ENCODE assay signal across 8 mouse cellular contexts in genomic region chr6:115134501-115135331, GRCm38 (mm10). TPM values are rescaled to one million over a fixed set of nuclear protein-coding genes. Genes with fewer than 3 reads are reported as not detected.
DNase-seq lines count a peak whose midpoint lies in the region; ATAC-seq and TF ChIP-seq lines count a peak whose summit lies in the region.

Syn2 (plus strand) TSS chr6:115134902.

- peak; percentile 52 for ATAC-seq in activated CD4-positive, CD25-positive, alpha-beta regulatory T cell, adult 4 months
- ATAC-seq in hindbrain, embryonic 14.5 days (ENCODE audit: low FRiP score): peak; percentile 96

- under 1% methylated on average over 63 of the region's 75 CpGs for WGBS in hindbrain, embryonic 14.5 days

- H3K27ac ChIP-seq in gastrocnemius, adult 2 months: no peak within 1 kb of the TSS
- peak within 1 kb of the TSS; percentile 45; the same call in 1 of the 2 replicates for H3K27ac ChIP-seq in hindbrain, embryonic 14.5 days

- DNase-seq in cerebellum, postnatal 36 days: peak; percentile 94 to 96
- DNase-seq in gastrocnemius, adult 2 months: peak; percentile 78
- DNase-seq in hindbrain, embryonic 14.5 days (ENCODE audit: low spot score): peak; percentile 90
- peak; percentile 94 to 95 for DNase-seq in layer of hippocampus, postnatal 36 days
- DNase-seq in lung, postnatal 10 days: peak; percentile 83
- peak; percentile 91 for DNase-seq in retina, postnatal 1 day
- peak; percentile 80 to 81 for DNase-seq in thymus, postnatal 36 days

- H3K4me1 ChIP-seq in hindbrain, embryonic 14.5 days (replicated peaks; ENCODE audit: control insufficient read depth, insufficient read depth, low read length): 0 out of 2 replicates have a peak, but pooled peaks cover 4% of the 10 kb centered on the region

- peak within 1 kb of the TSS; percentile 58 for H3K4me2 ChIP-seq in hindbrain, embryonic 14.5 days (replicated peaks)

- H3K36me3 ChIP-seq in hindbrain, embryonic 14.5 days (replicated peaks; ENCODE audit: control insufficient read depth, insufficient read depth): no peaks in the 10 kb centered on the region

- peak within 1 kb of the TSS; percentile 73 for H3K4me3 ChIP-seq in gastrocnemius, adult 2 months
- peak within 1 kb of the TSS; percentile 67 for H3K4me3 ChIP-seq in hindbrain, embryonic 14.5 days (replicated peaks; ENCODE audit: low read length)

- no peaks in the 10 kb centered on the region for H3K9me3 ChIP-seq in hindbrain, embryonic 14.5 days (ENCODE audit: control insufficient read depth, low read length)

- TF ChIP-seq CTCF in gastrocnemius, adult 2 months (IDR thresholded peaks at IDR 0.05): no peak

- H3K9ac ChIP-seq in hindbrain, embryonic 14.5 days: peak within 1 kb of the TSS; percentile 81

- intact Hi-C loops in gastrocnemius, adult 2 months (cut with DNase I): no loop called here

- no peaks in the 10 kb centered on the region for H3K27me3 ChIP-seq in hindbrain, embryonic 14.5 days (ENCODE audit: control insufficient read depth, insufficient read depth, low read length)

RNA-seq across cellular contexts. Expression of gene Syn2, which starts in this region (rescaled TPM):
- not detected for polyA plus RNA-seq in activated CD4-positive, CD25-positive, alpha-beta regulatory T cell, adult 4 months (2017; shearing (Covaris generic))
- total RNA-seq in gastrocnemius, adult 2 months (2021): 1 to 10 TPM in 1 of 2 experiments, under 1 TPM in 1; 0.87 to 1.5 TPM
- polyA plus RNA-seq in hindbrain, embryonic 14.5 days (2014; fragmentation: Nextera tagmentation; extraction: Ambion mirVana): 65.1 and 90.7 TPM in 2 replicates
- 100 to 1,000 TPM; 574 to 635 TPM for total RNA-seq in layer of hippocampus, postnatal 36 days (2021)

Comparison
In these comparisons a context has a peak if more than half of its experiments do, and no peak if none do; other contexts are left out.
1. RNA of gene Syn2 (total RNA-seq): 574 to 635 TPM in layer of hippocampus, postnatal 36 days; 0.87 to 1.5 TPM in gastrocnemius, adult 2 months; every median in the first group is over 100 times any median in the second.
2. RNA of gene Syn2 (polyA plus RNA-seq): 65.1 to 90.7 TPM in hindbrain, embryonic 14.5 days; not detected in activated CD4-positive, CD25-positive, alpha-beta regulatory T cell, adult 4 months; every median in the first group is over 10 times any median in the second.
3. Peak in ATAC-seq in activated CD4-positive, CD25-positive, alpha-beta regulatory T cell, adult 4 months; RNA of the gene not detected or under 1 TPM.
4. Peak in every context shown above with its lines, with median percentiles within 50 percentile points of each other: DNase-seq.